Mouse (Mus musculus) lung, embryonic 15.5 days (tissue): ENCODE results near the gene Lnpep. TPM values are rescaled to one million over a fixed set of nuclear protein-coding genes. Genes with fewer than 3 reads are reported as not detected.

ENCODE experiments used
- ATAC-seq: fragments of 200-750 bp; cut with Nextera tagmentation; 2 replicates; pipeline ENCODE4 v1.8.0; 2017; ENCODE audit warnings: moderate number of reproducible peaks, borderline replicate concordance; ENCODE audit not compliant: low FRiP score, low TSS enrichment; ENCODE audit errors: extremely low read depth
- H3K27ac ChIP-seq: fragments of 300-500 bp; sonication (generic); 2 replicates; pipeline ENCODE4 v1.5.1; 2015; ENCODE audit warnings: moderate library complexity, mild to moderate bottlenecking, inconsistent platforms
- H3K27me3 ChIP-seq: fragments of 300-500 bp; sonication (generic); 2 replicates; pipeline ENCODE4 v1.6.1; 2015; ENCODE audit warnings: inconsistent platforms
- H3K36me3 ChIP-seq: fragments of 300-500 bp; sonication (generic); 2 replicates; pipeline ENCODE4 v1.6.1; 2015; ENCODE audit warnings: inconsistent platforms
- H3K4me1 ChIP-seq: fragments of 300-500 bp; sonication (generic); 2 replicates; pipeline ENCODE4 v1.6.1; 2015; ENCODE audit warnings: inconsistent platforms
- H3K4me2 ChIP-seq: fragments of 300-500 bp; sonication (generic); 2 replicates; pipeline ENCODE4 v1.6.1; 2015; ENCODE audit warnings: inconsistent platforms, mild to moderate bottlenecking, moderate library complexity
- H3K4me3 ChIP-seq: fragments of 300-500 bp; sonication (generic); 2 replicates; pipeline ENCODE4 v1.5.1; 2015; ENCODE audit warnings: mild to moderate bottlenecking, inconsistent platforms
- H3K9ac ChIP-seq: fragments of 300-500 bp; sonication (generic); 2 replicates; pipeline ENCODE4 v1.6.1; 2015; ENCODE audit warnings: inconsistent platforms
- H3K9me3 ChIP-seq: fragments of 300-500 bp; sonication (generic); 2 replicates; pipeline ENCODE4 v1.6.1; 2016; ENCODE audit warnings: inconsistent platforms
- WGBS: fragments of 180-500 bp; shearing (Covaris S2); methylation state at CpG from one replicate; pipeline ENCODE4 v1.1.7; 2015; 5-methylcytosine and 5-hydroxymethylcytosine counted together
- polyA plus RNA-seq: library from polyadenylated mRNA; unstranded; fragments of >200 nt; fragmentation: Nextera tagmentation; extraction: Ambion mirVana; gene quantifications from 2 replicates; pipeline ENCODE4 v1.2.1, GENCODE M21; 2015

Gene Lnpep
- polyA plus RNA-seq, 1 experiment from 2014 or later: 7.5 TPM

DNA sequence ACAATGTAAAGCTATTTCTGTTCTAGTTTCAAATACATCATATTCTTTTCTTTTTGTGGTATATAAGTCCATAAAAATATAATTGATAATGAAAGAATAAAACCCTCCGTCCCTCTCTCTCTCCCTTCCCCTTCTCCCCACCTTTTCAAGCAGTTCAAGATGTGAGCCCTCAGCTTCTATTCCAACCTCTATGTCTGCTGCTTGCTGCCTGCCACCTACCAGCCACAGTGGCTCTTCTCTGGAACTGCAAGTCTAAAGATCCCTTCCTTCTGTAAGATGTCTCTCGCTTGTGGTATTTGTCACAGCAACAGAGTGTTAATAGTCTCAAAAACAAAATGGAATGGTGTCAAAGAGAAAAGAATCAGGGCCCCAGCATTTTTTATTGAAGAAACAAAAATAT is 20.3 kb downstream of the Lnpep start:
- no peak for ATAC-seq
- Histone ChIP-seq H3K27me3 (no peaks in the 10 kb centered on the region), H3K36me3 (no peaks in the 10 kb centered on the region), H3K9ac (no peak overlapping the region), H3K4me2 (no peak overlapping the region), H3K4me3 (no peak overlapping the region), H3K4me1 (peaks cover 6% of the 10 kb centered on the region; the same call in 1 of the 2 replicates), H3K9me3 (no peaks in the 10 kb centered on the region), H3K27ac (no peak overlapping the region)
- 88% methylated on average over 2 of the region's 2 CpGs for WGBS

GRCm38 (mm10) chr17:17603609-17604008 is 21.2 kb downstream of the Lnpep start:
- Histone ChIP-seq H3K4me2 (no peak overlapping the region), H3K27me3 (no peaks in the 10 kb centered on the region), H3K36me3 (no peaks in the 10 kb centered on the region), H3K9ac (no peak overlapping the region), H3K27ac (no peak overlapping the region), H3K4me1 (peaks cover 6% of the 10 kb centered on the region; the same call in 1 of the 2 replicates), H3K9me3 (no peaks in the 10 kb centered on the region), H3K4me3 (no peak overlapping the region)
- no peak for ATAC-seq
- whole genome bisulfite sequencing: 85% methylated on average over 3 of the region's 3 CpGs

GRCm38 (mm10) chr17:17602786-17603185 is 22.1 kb downstream of the Lnpep start:
- ATAC-seq: no peak

DNA sequence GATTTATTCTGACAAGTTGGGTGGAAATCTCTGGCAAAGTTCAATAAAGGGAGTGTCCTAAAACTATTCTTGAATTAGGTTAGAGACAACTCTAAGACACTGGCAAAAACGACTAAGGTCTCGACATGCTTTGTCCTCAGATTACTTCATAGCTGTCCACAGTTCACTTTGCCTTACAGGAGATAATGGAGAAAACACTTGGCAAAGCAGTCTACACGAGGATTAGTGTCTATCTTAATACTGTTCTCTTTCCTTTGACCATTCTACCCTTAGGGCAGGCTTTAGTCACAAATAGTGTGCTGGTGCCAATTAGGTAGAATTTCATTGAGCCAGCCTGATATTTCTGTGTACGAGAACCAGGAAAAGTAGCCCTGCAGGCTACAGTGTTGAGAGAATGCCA is 22.5 kb downstream of the Lnpep start:
- H3K9me3 ChIP-seq: no peaks in the 10 kb centered on the region
- no peak for ATAC-seq
- no peaks in the 10 kb centered on the region for H3K36me3 ChIP-seq
- peaks cover 6% of the 10 kb centered on the region; the same call in 1 of the 2 replicates for H3K4me1 ChIP-seq
- H3K27me3 ChIP-seq: no peaks in the 10 kb centered on the region
- H3K9ac ChIP-seq: no peak overlapping the region
- no peak overlapping the region for H3K4me2 ChIP-seq
- H3K27ac ChIP-seq: no peak overlapping the region
- H3K4me3 ChIP-seq: no peak overlapping the region
- WGBS: 68% methylated on average over 4 of the region's 4 CpGs

More at GRCm38 (mm10) chr17:17602786-17603185, 22.1 kb downstream of the Lnpep start:
- Histone ChIP-seq H3K4me2 (no peak overlapping the region), H3K27ac (no peak overlapping the region), H3K36me3 (no peaks in the 10 kb centered on the region), H3K27me3 (no peaks in the 10 kb centered on the region), H3K4me1 (peaks cover 6% of the 10 kb centered on the region; the same call in 1 of the 2 replicates), H3K9me3 (no peaks in the 10 kb centered on the region), H3K4me3 (no peak overlapping the region), H3K9ac (no peak overlapping the region)

DNA sequence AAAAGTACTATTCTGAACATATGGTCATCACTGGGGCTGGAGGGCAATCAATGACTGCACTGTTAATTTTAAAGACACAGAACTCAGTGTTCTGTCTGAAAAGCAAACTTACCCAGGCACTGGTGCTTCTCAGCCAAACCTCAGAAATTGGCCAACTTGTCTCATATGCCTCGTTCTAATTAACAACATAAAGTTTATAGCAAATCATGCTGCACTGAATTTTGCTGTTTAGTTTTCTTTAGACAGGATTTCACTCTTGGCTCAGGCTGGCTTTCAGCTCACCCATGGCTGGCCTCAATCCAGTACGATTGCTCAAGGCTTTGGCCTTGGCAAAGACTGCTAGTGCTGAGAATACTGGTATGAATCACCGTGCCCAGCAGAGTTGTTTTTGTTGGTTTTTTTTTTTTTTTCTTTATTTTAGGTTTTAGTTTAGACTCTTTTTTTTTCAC is 24.0 kb downstream of the Lnpep start:
- Histone ChIP-seq H3K27me3 (no peaks in the 10 kb centered on the region), H3K36me3 (no peaks in the 10 kb centered on the region), H3K9ac (no peak overlapping the region), H3K4me3 (no peak overlapping the region), H3K9me3 (no peaks in the 10 kb centered on the region), H3K4me2 (no peak overlapping the region), H3K4me1 (peaks cover 6% of the 10 kb centered on the region; the same call in 1 of the 2 replicates), H3K27ac (peak overlapping the region; percentile 41; the same call in 1 of the 2 replicates)
- WGBS: 35% methylated on average over 3 of the region's 3 CpGs
- peak; percentile 74; the same call in 1 of the 2 replicates for ATAC-seq

- H3K4me3 ChIP-seq: no peak overlapping the region
- H3K9me3 ChIP-seq: no peaks in the 10 kb centered on the region
- H3K4me1 ChIP-seq: peaks cover 6% of the 10 kb centered on the region; the same call in 1 of the 2 replicates
- H3K4me2 ChIP-seq: no peak overlapping the region
- H3K27me3 ChIP-seq: no peaks in the 10 kb centered on the region
- no peak overlapping the region for H3K9ac ChIP-seq
- H3K36me3 ChIP-seq: no peaks in the 10 kb centered on the region
- no peak for ATAC-seq
- WGBS: 68% methylated on average over 1 of the region's 1 CpGs
- H3K27ac ChIP-seq: no peak overlapping the region
These were observed 24.8 kb downstream of the Lnpep start for GRCm38 (mm10) chr17:17600001-17600400.

DNA sequence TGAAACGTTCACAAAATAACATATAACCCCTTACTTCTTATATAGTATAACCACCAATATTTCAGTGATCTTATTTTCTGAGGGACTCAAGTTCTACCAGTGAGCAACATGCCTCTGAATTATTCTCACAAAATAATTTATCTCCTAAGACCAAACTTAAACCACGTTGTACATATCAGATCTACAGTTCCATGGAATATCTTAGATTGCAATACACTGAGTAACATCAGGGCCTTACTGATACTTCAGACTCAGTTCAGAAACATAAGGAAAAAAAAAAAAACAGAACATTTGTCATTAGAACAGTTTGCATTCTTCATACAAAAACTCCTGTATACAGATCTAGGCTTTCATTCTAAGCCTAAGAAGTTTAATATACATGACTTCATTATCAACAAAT is 26.5 kb downstream of the Lnpep start:
- Histone ChIP-seq H3K4me2 (no peak overlapping the region), H3K27ac (no peak overlapping the region), H3K36me3 (no peaks in the 10 kb centered on the region), H3K27me3 (no peaks in the 10 kb centered on the region), H3K9me3 (no peaks in the 10 kb centered on the region), H3K9ac (no peak overlapping the region), H3K4me3 (no peak overlapping the region), H3K4me1 (peaks cover 6% of the 10 kb centered on the region; the same call in 1 of the 2 replicates)
- WGBS: 85% methylated on average over 2 of the region's 2 CpGs
- no peak for ATAC-seq

DNA sequence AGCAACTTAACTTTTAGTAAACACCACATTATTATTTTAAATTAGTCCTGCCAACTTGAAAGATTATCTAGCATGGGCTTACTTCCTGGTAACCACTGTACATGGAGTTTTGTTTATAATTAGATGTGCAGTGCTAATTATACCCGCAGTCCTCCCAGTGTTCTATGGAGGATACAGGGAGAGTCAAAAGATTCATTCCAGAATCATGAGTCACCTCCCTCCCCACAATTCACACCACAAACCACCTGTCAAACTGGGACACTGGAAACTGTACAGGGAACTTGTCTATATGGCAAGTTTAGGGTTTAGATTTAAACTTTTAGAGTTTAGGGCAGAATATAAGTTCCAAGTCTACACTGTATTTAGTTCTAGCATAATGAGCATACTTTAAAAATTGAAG is 31.9 kb downstream of the Lnpep start:
- H3K36me3 ChIP-seq: no peaks in the 10 kb centered on the region
- 54% methylated on average over 1 of the region's 1 CpGs for WGBS

DNA sequence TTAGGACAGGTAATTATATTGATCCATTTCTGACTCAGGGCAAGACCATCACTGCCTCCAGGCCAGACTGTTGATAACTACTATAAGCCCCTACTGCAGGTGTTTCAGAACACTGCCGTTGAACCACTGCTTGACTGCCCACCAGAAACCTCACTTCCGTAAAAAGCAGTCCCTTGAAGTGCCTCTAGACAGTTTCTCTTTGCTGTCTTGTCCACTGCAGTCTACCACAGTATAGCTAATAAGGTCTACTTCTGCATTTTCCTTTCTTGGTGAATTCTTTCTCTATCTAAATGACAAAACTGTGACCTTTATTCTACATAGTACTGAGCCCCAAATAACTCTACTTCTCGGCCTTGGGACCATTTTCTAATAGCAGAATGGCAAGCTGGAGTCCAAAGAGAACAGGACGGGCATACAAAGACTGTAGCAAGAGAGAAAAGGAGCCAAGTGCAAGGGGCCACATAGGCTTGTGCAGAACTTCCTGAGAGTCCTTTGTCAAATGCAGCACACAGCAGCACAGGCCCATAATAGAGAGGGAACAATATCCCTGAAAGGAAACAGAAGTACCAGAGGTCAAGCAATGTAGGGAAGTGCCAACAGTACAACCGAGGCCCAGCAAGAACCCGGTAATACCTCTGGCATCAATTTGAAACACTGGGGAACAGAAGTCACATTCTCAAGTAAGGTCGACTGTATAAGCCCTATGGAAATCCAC is 37.4 kb downstream of the Lnpep start:
- Histone ChIP-seq H3K9ac (no peak overlapping the region), H3K27me3 (no peaks in the 10 kb centered on the region), H3K27ac (no peak overlapping the region), H3K9me3 (no peaks in the 10 kb centered on the region), H3K4me2 (no peak overlapping the region), H3K4me1 (no peaks in the 10 kb centered on the region), H3K4me3 (no peak overlapping the region), H3K36me3 (no peaks in the 10 kb centered on the region)
- WGBS: 73% methylated on average over 7 of the region's 7 CpGs
- no peak for ATAC-seq

More for the DNA sequence above, 31.9 kb downstream of the Lnpep start:
- ATAC-seq: no peak
- Histone ChIP-seq H3K4me2 (no peak overlapping the region), H3K27me3 (no peaks in the 10 kb centered on the region), H3K9ac (no peak overlapping the region), H3K4me1 (no peaks in the 10 kb centered on the region), H3K27ac (no peak overlapping the region), H3K9me3 (no peaks in the 10 kb centered on the region), H3K4me3 (no peak overlapping the region)

GRCm38 (mm10) chr17:17585115-17585514 is 39.7 kb downstream of the Lnpep start:
- Histone ChIP-seq H3K4me1 (no peaks in the 10 kb centered on the region), H3K27ac (no peak overlapping the region), H3K4me3 (no peak overlapping the region), H3K4me2 (no peak overlapping the region), H3K9me3 (no peaks in the 10 kb centered on the region), H3K27me3 (no peaks in the 10 kb centered on the region), H3K9ac (no peak overlapping the region), H3K36me3 (no peaks in the 10 kb centered on the region)
- ATAC-seq: no peak
- WGBS: 89% methylated on average over 4 of the region's 4 CpGs

GRCm38 (mm10) chr17:17583896-17584295 is 41.0 kb downstream of the Lnpep start:
- no peaks in the 10 kb centered on the region for H3K9me3 ChIP-seq
- H3K4me2 ChIP-seq: no peak overlapping the region
- WGBS: 36% methylated on average over 2 of the region's 2 CpGs
- no peak overlapping the region for H3K4me3 ChIP-seq
- no peak overlapping the region for H3K27ac ChIP-seq
- H3K9ac ChIP-seq: no peak overlapping the region
- no peak for ATAC-seq
- no peaks in the 10 kb centered on the region for H3K4me1 ChIP-seq
- H3K36me3 ChIP-seq: no peaks in the 10 kb centered on the region
- H3K27me3 ChIP-seq: no peaks in the 10 kb centered on the region

DNA sequence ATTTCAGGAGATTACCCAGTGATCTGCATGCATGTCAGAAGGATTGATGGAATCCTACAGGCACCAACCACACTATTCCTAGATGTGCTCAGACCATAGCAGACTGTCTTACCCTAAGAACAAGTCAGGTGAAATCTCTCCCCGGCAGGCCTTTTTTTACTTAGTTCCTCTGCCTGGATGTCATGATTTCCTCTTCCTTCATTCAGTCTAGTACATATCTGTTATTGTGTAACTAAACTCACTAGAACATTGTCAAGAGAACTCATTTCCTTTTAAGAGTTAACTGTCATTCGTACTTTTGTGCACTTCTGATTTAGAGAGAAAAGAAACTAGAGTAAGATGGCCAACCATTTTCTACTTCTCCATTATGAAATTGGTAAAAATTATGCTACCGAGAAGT is 43.6 kb downstream of the Lnpep start:
- Histone ChIP-seq H3K4me1 (no peaks in the 10 kb centered on the region), H3K36me3 (peaks cover 4% of the 10 kb centered on the region; the same call in 1 of the 2 replicates), H3K4me3 (no peak overlapping the region), H3K9me3 (no peaks in the 10 kb centered on the region), H3K27ac (no peak overlapping the region), H3K9ac (no peak overlapping the region), H3K4me2 (no peak overlapping the region), H3K27me3 (no peaks in the 10 kb centered on the region)
- whole genome bisulfite sequencing: 84% methylated on average over 3 of the region's 3 CpGs
- no peak for ATAC-seq
